Mouse (Mus musculus) cerebellum, postnatal 4 days (tissue): Measurements from ENCODE around the gene C2cd4c.

ENCODE experiments used
- DNase-seq, 2 experiments: peaks; one replicate each; pipeline ENCODE4 v3.0.0; 2022; ENCODE audit warnings: low spot score in 2 of 2, mixed read lengths in 1 of 2

Gene C2cd4c

GRCm38 (mm10) chr10:79578891-79579290 lies 34.9 kb downstream of the C2cd4c start:
- no peak for DNase-seq

- no peak for DNase-seq
Observed at GRCm38 (mm10) chr10:79578276-79578675, 35.5 kb downstream of the C2cd4c start.

DNA sequence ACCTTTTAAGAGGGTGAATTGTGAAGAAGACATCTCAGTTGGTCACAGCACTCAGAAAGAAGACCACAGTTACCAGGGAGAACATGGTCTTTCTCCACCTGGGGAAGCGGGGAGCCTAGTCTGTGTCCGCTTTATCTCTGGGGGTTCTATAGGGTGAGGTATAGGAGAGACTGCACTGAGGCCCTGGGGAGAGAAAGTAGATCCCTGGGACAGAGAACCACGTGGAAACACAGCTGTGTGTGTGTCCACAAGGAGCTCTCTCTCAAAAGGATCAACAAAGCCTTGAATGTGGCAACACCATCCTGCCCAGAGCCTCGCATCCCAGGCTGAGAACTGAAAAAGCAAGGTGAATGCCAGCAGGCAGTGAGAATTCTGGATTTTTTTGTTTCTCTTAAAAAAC lies 36.4 kb downstream of the C2cd4c start:
- DNase-seq, result no peak

GRCm38 (mm10) chr10:79575754-79576153 lies 38.1 kb downstream of the C2cd4c start:
- no peak for DNase-seq

DNA sequence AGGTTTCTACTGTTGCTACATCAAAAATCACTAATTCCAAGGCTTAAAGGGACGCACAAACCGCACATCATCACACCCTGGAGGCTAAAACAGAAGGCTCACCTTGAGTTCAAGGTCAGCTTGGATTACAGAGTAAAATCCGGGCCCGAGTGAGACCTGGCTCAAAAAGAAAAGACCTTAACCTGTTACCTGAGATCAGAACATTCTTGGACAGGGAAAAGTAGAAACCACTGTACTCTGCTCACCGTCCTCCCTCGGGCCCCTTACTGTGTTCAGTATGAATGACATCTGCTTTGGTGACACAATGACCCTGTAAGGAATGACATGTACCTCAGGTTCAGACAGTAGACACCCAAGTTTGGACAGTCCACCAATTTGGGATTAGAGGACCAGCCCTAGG lies 39.0 kb downstream of the C2cd4c start:
- DNase-seq, result no peak

- DNase-seq, result no peak
Observed at GRCm38 (mm10) chr10:79574350-79574749, 39.5 kb downstream of the C2cd4c start.

GRCm38 (mm10) chr10:79573611-79574010 lies 40.2 kb downstream of the C2cd4c start:
- DNase-seq, result no peak

GRCm38 (mm10) chr10:79571314-79571713 lies 42.5 kb downstream of the C2cd4c start:
- no peak for DNase-seq

GRCm38 (mm10) chr10:79569921-79570320 lies 43.9 kb downstream of the C2cd4c start:
- no peak for DNase-seq

DNA sequence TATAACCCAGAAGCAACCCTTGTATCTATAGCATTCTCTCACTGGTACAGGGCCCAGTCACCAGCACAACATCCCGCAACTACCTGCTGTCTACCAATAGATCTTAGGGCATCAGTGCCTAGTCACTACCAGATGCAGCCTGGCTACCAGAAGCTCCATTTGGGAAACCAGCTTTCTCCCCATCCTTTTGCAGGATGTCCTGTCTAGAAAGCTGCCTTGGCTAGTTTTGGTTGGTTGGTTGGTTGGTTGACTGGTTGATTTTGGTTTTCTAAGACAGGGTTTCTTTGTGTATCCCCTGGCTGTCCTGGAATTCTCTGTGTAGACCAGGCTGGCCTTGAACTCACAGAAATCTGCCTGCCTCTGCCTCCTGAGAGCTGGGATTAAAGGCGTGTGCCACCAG lies 54.1 kb downstream of the C2cd4c start:
- no peak for DNase-seq

- DNase-seq, result no peak
Observed at GRCm38 (mm10) chr10:79557496-79557895, 56.3 kb downstream of the C2cd4c start.

DNA sequence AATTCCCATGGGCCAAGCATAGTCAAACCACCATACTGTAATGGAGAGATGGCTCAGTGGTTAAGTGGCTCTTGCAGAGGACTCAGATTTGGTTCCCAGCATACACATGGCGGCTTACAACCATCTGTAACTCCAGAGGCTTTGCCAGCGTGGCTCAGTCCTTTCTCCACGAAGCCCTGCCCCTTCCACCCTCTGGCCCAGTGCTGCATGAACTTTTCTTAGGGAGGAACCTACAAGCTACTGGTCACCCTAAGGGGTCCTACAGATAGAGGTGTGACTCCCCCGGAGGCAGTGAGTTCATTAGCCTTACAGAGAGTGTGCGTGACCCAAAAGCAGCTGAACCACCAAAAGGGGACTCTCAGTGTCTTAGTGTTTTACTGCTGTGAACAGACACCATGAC lies 56.9 kb downstream of the C2cd4c start:
- DNase-seq, result peak in 1 of 2 experiments; percentile 2
